Mouse (Mus musculus) MEL (cell line): Measurements from ENCODE around the gene Actr1a. TPM values are rescaled to one million over a fixed set of nuclear protein-coding genes. Genes with fewer than 3 reads are reported as not detected.

Experiments
- DNase-seq: peaks from one replicate; pipeline ENCODE4 v3.0.0; 2011; ENCODE audit warnings: low read depth, low spot score
- H3K27ac ChIP-seq: 2 replicates; pipeline ENCODE4 v1.5.1; 2012; ENCODE audit warnings: low read depth, mild to moderate bottlenecking, control low read depth, low read length, moderate library complexity; ENCODE audit not compliant: control insufficient read depth
- H3K27me3 ChIP-seq, 2 experiments: fragments of 150-350 bp in 1 of 2; sonication (generic) in 1 of 2; 2 replicates each; pipeline ENCODE4 v1.6.1; 2012; ENCODE audit warnings: low read length in 2 of 2, mild to moderate bottlenecking in 2 of 2, improper control_type of control experiment in 1 of 2, moderate library complexity in 1 of 2; ENCODE audit not compliant: insufficient read depth in 2 of 2, control insufficient read depth in 1 of 2
- H3K36me3 ChIP-seq, 2 experiments: 2 replicates each; pipeline ENCODE4 v1.6.1; 2012 to 2014; ENCODE audit warnings: low read length in 2 of 2, improper control_type of control experiment in 1 of 2, inconsistent platforms in 1 of 2, mild to moderate bottlenecking in 1 of 2; ENCODE audit not compliant: insufficient read depth in 2 of 2, control insufficient read depth in 1 of 2
- H3K4me1 ChIP-seq, 2 experiments: fragments of 150-350 bp in 1 of 2; sonication (generic) in 1 of 2; 2 replicates each; pipeline ENCODE4 v1.6.1; 2012; ENCODE audit warnings: low read length in 2 of 2, improper control_type of control experiment in 1 of 2, mild to moderate bottlenecking in 1 of 2; ENCODE audit not compliant: insufficient read depth in 2 of 2, control insufficient read depth in 1 of 2
- H3K4me3 ChIP-seq, 2 experiments: fragments of 150-350 bp in 1 of 2; sonication (generic) in 1 of 2; 2 replicates each; pipeline ENCODE4 v1.5.1; 2012; ENCODE audit warnings: low read depth in 2 of 2, low read length in 2 of 2, mild to moderate bottlenecking in 2 of 2, moderate library complexity in 2 of 2, control low read depth in 1 of 2, improper control_type of control experiment in 1 of 2; ENCODE audit not compliant: control insufficient read depth in 1 of 2, insufficient read depth in 1 of 2
- H3K79me2 ChIP-seq: 2 replicates; pipeline ENCODE4 v1.6.1; 2012; ENCODE audit warnings: mild to moderate bottlenecking, low read length, moderate library complexity; ENCODE audit not compliant: control insufficient read depth, poor library complexity, insufficient read depth
- H3K9ac ChIP-seq: 2 replicates; pipeline ENCODE4 v1.6.1; 2012; ENCODE audit warnings: low read depth, mild to moderate bottlenecking, control low read depth, low read length, moderate library complexity; ENCODE audit not compliant: control insufficient read depth, poor library complexity, severe bottlenecking
- H3K9me3 ChIP-seq: fragments of 150-350 bp; sonication (generic); replicated peaks from 2 replicates; pipeline ENCODE4 v1.6.1; 2012; ENCODE audit warnings: mild to moderate bottlenecking, low read length, improper control_type of control experiment, moderate library complexity; ENCODE audit not compliant: insufficient read depth
- CHD1 ChIP-seq: IDR thresholded peaks from 2 replicates; pipeline ENCODE4 v1.6.1; 2012; ENCODE audit warnings: low read depth, mild to moderate bottlenecking, inconsistent platforms, low read length, improper control_type of control experiment
- CHD2 ChIP-seq: IDR thresholded peaks from 2 replicates; pipeline ENCODE4 v1.6.1; 2011; ENCODE audit warnings: low read length, improper control_type of control experiment
- CTCF ChIP-seq, 3 experiments: IDR thresholded peaks in 2 of 3; conservative IDR thresholded peaks in 1 of 3; 2 replicates each; pipeline ENCODE4 v1.5.1; 2011 to 2012; ENCODE audit warnings: low read length in 3 of 3, low read depth in 2 of 3, mild to moderate bottlenecking in 2 of 3, improper control_type of control experiment in 1 of 3, inconsistent platforms in 1 of 3, mixed read lengths in 1 of 3, moderate library complexity in 1 of 3; ENCODE audit not compliant: control insufficient read depth in 1 of 3, insufficient read depth in 1 of 3, poor library complexity in 1 of 3, severe bottlenecking in 1 of 3
- ELF1 ChIP-seq: IDR thresholded peaks from 2 replicates; pipeline ENCODE4 v1.6.1; 2014; ENCODE audit warnings: low read depth, mild to moderate bottlenecking, inconsistent platforms, low read length, improper control_type of control experiment, moderate library complexity
- EP300 ChIP-seq, 2 experiments: IDR thresholded peaks; 2 replicates each; pipeline ENCODE4 v1.6.1; 2011; ENCODE audit warnings: improper control_type of control experiment in 2 of 2, low read length in 2 of 2, low read depth in 1 of 2, mild to moderate bottlenecking in 1 of 2
- GATA1 ChIP-seq: IDR thresholded peaks from 2 replicates; pipeline ENCODE4 v1.6.1; 2011; ENCODE audit warnings: low read depth, low read length, improper control_type of control experiment
- HCFC1 ChIP-seq: IDR thresholded peaks from 2 replicates; pipeline ENCODE4 v1.6.1; 2012; ENCODE audit warnings: low read depth, mild to moderate bottlenecking, inconsistent platforms, low read length, improper control_type of control experiment, moderate library complexity
- JUND ChIP-seq: IDR thresholded peaks from 2 replicates; pipeline ENCODE4 v1.6.1; 2011; ENCODE audit warnings: low read depth, mild to moderate bottlenecking, improper control_type of control experiment, low read length
- MAFK ChIP-seq: IDR thresholded peaks from 2 replicates; pipeline ENCODE4 v1.6.1; 2011; ENCODE audit warnings: low read depth, mild to moderate bottlenecking, low read length, improper control_type of control experiment, borderline replicate concordance
- MAX ChIP-seq: IDR thresholded peaks from 2 replicates; pipeline ENCODE4 v1.6.1; 2011; ENCODE audit warnings: low read length, improper control_type of control experiment
- MEF2A ChIP-seq: IDR thresholded peaks from 2 replicates; pipeline ENCODE4 v1.6.1; 2014; ENCODE audit warnings: low read depth, mild to moderate bottlenecking, inconsistent platforms, low read length, improper control_type of control experiment; ENCODE audit not compliant: poor library complexity, insufficient replicate concordance, severe bottlenecking; ENCODE audit errors: extremely low read depth
- MXI1 ChIP-seq: IDR thresholded peaks from 2 replicates; pipeline ENCODE4 v1.6.1; 2011; ENCODE audit warnings: mild to moderate bottlenecking, low read depth, low read length, improper control_type of control experiment
- POLR2A ChIP-seq, 2 experiments: IDR thresholded peaks; 2 replicates each; pipeline ENCODE4 v1.6.1; 2011 to 2012; ENCODE audit warnings: low read length in 2 of 2, mild to moderate bottlenecking in 2 of 2, control low read depth in 1 of 2, improper control_type of control experiment in 1 of 2, low read depth in 1 of 2, moderate library complexity in 1 of 2; ENCODE audit not compliant: control insufficient read depth in 1 of 2, insufficient read depth in 1 of 2, poor library complexity in 1 of 2
- POLR2AphosphoS2 ChIP-seq: IDR thresholded peaks from 2 replicates; pipeline ENCODE4 v1.6.1; 2011; ENCODE audit warnings: low read length, improper control_type of control experiment
- RCOR1 ChIP-seq: IDR thresholded peaks from 2 replicates; pipeline ENCODE4 v1.6.1; 2012; ENCODE audit warnings: low read depth, mild to moderate bottlenecking, inconsistent platforms, low read length, improper control_type of control experiment
- SIN3A ChIP-seq: IDR thresholded peaks from 2 replicates; pipeline ENCODE4 v1.6.1; 2012; ENCODE audit warnings: low read length, improper control_type of control experiment, inconsistent platforms
- TAL1 ChIP-seq: IDR thresholded peaks from 2 replicates; pipeline ENCODE4 v1.6.1; 2012; ENCODE audit warnings: mild to moderate bottlenecking, inconsistent platforms, low read length, moderate library complexity, mixed read lengths
- TCF12 ChIP-seq: IDR thresholded peaks from 2 replicates; pipeline ENCODE4 v1.6.1; 2014; ENCODE audit warnings: low read depth, mild to moderate bottlenecking, inconsistent platforms, low read length, improper control_type of control experiment, moderate library complexity
- USF1 ChIP-seq: IDR thresholded peaks from 2 replicates; pipeline ENCODE4 v1.6.1; 2014; ENCODE audit warnings: low read depth, mild to moderate bottlenecking, inconsistent platforms, low read length, improper control_type of control experiment, moderate library complexity
- USF2 ChIP-seq, 2 experiments: IDR thresholded peaks; 2 replicates each; pipeline ENCODE4 v1.6.1; 2011 to 2012; ENCODE audit warnings: improper control_type of control experiment in 2 of 2, low read length in 2 of 2, borderline replicate concordance in 1 of 2, inconsistent platforms in 1 of 2, low read depth in 1 of 2, mild to moderate bottlenecking in 1 of 2; ENCODE audit not compliant: insufficient read depth in 1 of 2
- ZC3H11A ChIP-seq: IDR thresholded peaks from 2 replicates; pipeline ENCODE4 v1.6.1; 2012; ENCODE audit warnings: low read depth, mild to moderate bottlenecking, inconsistent platforms, low read length, improper control_type of control experiment
- ZKSCAN1 ChIP-seq: IDR thresholded peaks from 2 replicates; pipeline ENCODE4 v1.6.1; 2012; ENCODE audit warnings: low read depth, mild to moderate bottlenecking, inconsistent platforms, low read length, improper control_type of control experiment, moderate library complexity
- ZMIZ1 ChIP-seq: IDR thresholded peaks from 2 replicates; pipeline ENCODE4 v1.6.1; 2012; ENCODE audit warnings: low read depth, mild to moderate bottlenecking, inconsistent platforms, low read length, improper control_type of control experiment, moderate library complexity
- ZNF384 ChIP-seq: IDR thresholded peaks from 2 replicates; pipeline ENCODE4 v1.6.1; 2012; ENCODE audit warnings: low read depth, mild to moderate bottlenecking, inconsistent platforms, low read length, improper control_type of control experiment
- polyA plus RNA-seq, 2 experiments: library from polyadenylated mRNA; stranded (reverse) in 1 of 2; unstranded in 1 of 2; fragments of >175 nt in 1 of 2; fragments of >200 nt in 1 of 2; gene quantifications; 2 replicates each; pipeline versions ENCODE4 v1.2.1 to v1.2.4; 2012; ENCODE audit warnings: low replicate concordance in 2 of 2, low read depth in 1 of 2; ENCODE audit not compliant: insufficient read length in 2 of 2, insufficient read depth in 1 of 2, missing spikeins in 1 of 2
- total RNA-seq: library from RNA; depleted of rRNA; stranded (reverse); fragments of 300-350 nt; gene quantifications from 2 replicates; pipeline ENCODE4 v1.2.3, GENCODE M21; 2012

Gene Actr1a
- total and polyA plus RNA-seq, 3 experiments = 140 to 530 (median 193) TPM

DNA sequence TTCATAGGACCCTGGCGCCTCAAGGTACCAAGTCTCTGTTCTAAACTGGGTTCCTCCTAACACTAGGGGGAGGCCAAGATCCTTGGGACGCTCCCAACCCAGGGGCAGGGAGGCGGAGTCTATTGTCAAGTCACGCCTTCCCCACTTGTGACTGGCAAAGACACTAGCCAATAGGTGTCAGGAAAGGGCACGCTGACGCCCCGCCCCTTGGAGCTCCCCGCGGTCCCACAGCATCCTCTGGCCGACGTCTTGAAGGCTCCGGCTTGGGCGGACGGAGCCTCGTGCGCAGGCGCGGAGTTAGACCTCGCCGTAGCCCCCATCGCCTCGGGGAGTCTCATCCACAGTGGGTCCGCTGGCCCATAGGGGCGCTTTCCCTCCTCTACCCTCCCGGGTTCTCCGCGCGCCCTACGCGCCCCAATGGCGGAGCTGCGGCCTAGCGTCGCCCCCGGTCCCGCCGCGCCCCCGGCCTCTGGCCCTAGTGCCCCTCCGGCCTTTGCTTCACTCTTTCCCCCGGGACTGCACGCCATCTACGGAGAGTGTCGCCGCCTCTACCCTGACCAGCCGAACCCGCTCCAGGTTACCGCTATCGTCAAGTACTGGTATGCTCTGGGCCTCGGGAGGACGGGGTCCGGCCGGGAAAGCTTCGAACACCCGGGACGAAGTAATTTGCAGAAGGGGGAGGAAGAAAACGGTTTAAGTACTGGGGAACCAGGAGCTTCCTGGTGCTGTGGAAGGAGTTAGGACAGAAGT, 1.3 kb upstream of the Actr1a start, which contains the start of gene Sufu (continued):
- TF ChIP-seq MAX (peak; percentile 66), POLR2A (IDR thresholded peaks at IDR 0.05; ENCODE audit: control insufficient read depth in 1 of 2, insufficient read depth in 1 of 2, low read depth in 1 of 2, low read length in 2 of 2, poor library complexity in 1 of 2) (peak; percentile 96 to 97), USF1 (peak; percentile 62), MXI1 (peak; percentile 79), ELF1 (peak; percentile 47), RCOR1 (no peak), EP300 (IDR thresholded peaks at IDR 0.05; ENCODE audit: low read depth in 1 of 2, low read length in 2 of 2) (no peak; a peak in 1 of 4 replicates), SIN3A (peak; percentile 85), ZC3H11A (peak; percentile 71), USF2 (IDR thresholded peaks at IDR 0.05; ENCODE audit: borderline replicate concordance in 1 of 2, insufficient read depth in 1 of 2, low read depth in 1 of 2, low read length in 2 of 2) (no peak), GATA1 (no peak), POLR2AphosphoS2 (peak; percentile 89), TAL1 (no peak), HCFC1 (peak; percentile 87), CTCF (IDR thresholded peaks at IDR 0.05 in 2 of 3, conservative IDR thresholded peaks at IDR 0.05 in 1 of 3; ENCODE audit: control insufficient read depth in 1 of 3, insufficient read depth in 1 of 3, low read depth in 2 of 3, low read length in 3 of 3, poor library complexity in 1 of 3, severe bottlenecking in 1 of 3) (peak; percentile 82 to 97 (median 83)), JUND (no peak), MAFK (no peak), ZNF384 (peak; percentile 9; the same call in 1 of the 2 replicates), CHD2 (0 out of 2 replicates have a peak, but pooled peaks have one; percentile 20), ZMIZ1 (peak; percentile 77; the same call in 1 of the 2 replicates), MEF2A (no peak)

DNA sequence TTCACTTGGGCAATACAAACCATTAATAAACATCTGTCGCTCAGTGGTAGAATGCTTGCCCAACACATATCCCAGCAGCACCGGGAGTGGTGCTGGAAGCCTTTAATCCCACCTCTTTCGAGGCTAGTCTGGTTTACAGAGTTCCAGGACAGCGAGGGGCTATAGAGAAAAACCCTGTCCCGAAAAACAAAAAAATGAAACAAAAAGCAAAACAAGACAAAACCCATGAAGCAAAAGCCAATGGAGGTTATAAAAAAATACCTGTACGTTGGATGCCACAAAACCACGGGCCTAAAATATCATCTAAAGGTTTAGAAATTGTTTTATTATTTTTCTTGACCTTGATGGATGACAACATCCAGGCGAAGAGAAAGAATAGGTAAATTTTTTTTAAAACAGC, 561 bp upstream of the Actr1a start:
- DNase-seq = no peak
- H3K36me3 ChIP-seq = peaks cover 5 to 13% of the 10 kb centered on the region in 2 experiments
- H3K4me1 ChIP-seq = peaks cover 0 to 16% of the 10 kb centered on the region in 2 experiments; a peak in 3 of 4 replicates
- peak overlapping the region; percentile 71 to 80 for H3K4me3 ChIP-seq
- H3K9me3 ChIP-seq = no peaks in the 10 kb centered on the region
- H3K27ac ChIP-seq = peak overlapping the region; percentile 61
- peak overlapping the region; percentile 75 for H3K9ac ChIP-seq
- no peaks in the 10 kb centered on the region for H3K27me3 ChIP-seq
- H3K79me2 ChIP-seq = peaks cover 55% of the 10 kb centered on the region
- TF ChIP-seq ZKSCAN1 (0 out of 2 replicates have a peak, but pooled peaks have one; percentile 20), USF2 (IDR thresholded peaks at IDR 0.05; ENCODE audit: borderline replicate concordance in 1 of 2, insufficient read depth in 1 of 2, low read depth in 1 of 2, low read length in 2 of 2) (no peak), CHD1 (peak; percentile 96; the same call in 1 of the 2 replicates), TCF12 (0 out of 2 replicates have a peak, but pooled peaks have one; percentile 6)
